Mouse (Mus musculus): ENCODE data around the gene Sec61a2. TPM values are rescaled to one million over a fixed set of nuclear protein-coding genes. Genes with fewer than 3 reads are reported as not detected.
A peak's percentile ranks its signal among the peaks of the same experiment; 100 is the strongest.

The Sec61a2 gene
- polyA plus RNA-seq, 1 experiment from 2014 or later, result 9.5 TPM

DNA sequence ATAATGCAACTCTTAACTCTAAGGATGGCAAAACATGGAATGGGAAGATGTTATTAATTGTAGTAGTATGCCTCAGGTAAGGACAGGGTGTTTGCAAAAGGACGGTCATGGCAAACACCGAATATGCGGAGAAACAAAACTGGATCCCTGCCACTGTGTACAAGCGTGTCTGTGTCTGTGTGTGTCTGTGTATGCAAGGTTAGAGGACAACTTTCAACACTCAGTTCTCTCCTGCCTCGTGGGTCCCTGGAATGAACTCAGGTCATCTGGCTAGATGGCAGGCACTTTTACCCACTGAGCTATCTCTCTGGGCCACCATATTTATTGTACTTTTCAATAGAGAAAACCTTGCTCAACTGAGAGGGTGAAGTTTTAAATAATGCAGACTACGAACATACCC lies 72.8 kb downstream of the Sec61a2 start:
- H3K36me3 ChIP-seq (replicated peaks; ENCODE audit: insufficient read depth, low read length), result peaks cover 25% of the 10 kb centered on the region
- ATAC-seq, result peak; percentile 86
- H3K4me1 ChIP-seq (ENCODE audit: insufficient read depth), result peaks cover 10% of the 10 kb centered on the region

DNA sequence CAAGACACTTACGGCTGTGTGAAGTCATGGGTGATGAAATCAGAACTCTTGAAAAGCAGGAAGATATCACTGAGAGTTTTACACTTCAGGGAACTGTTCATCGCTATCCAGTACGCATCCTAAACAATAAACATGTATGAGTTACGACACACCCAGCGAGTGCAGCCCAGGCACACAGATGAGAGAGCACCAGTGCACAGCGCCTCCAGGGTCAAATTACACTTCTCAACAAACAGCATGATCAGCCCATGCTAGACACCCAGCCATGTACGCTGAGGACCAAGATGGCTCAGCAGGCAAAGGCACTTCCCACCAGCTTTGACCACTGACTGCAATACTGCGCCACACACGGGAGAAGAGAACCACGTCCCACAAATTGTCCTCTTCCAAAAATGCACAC lies 74.0 kb downstream of the Sec61a2 start:
- Histone ChIP-seq H3K9ac (replicated peaks) (no peak overlapping the region), H3K9me3 (ENCODE audit: low read length) (no peaks in the 10 kb centered on the region), H3K4me1 (ENCODE audit: insufficient read depth) (peaks cover 10% of the 10 kb centered on the region), H3K4me2 (ENCODE audit: low read depth, low read length) (no peak overlapping the region), H3K27me3 (ENCODE audit: insufficient read depth, low read length) (no peaks in the 10 kb centered on the region), H3K36me3 (replicated peaks; ENCODE audit: insufficient read depth, low read length) (peaks cover 31% of the 10 kb centered on the region), H3K27ac (ENCODE audit: low read depth) (peak overlapping the region; percentile 62), H3K4me3 (ENCODE audit: low read depth, low read length) (no peak overlapping the region)
- 75% methylated on average over 10 of the region's 10 CpGs for whole genome bisulfite sequencing (ENCODE audit: insufficient replicate concordance)
- DNase-seq (no peak), ATAC-seq (peak; percentile 32; the same call in 1 of the 2 replicates)
- TF ChIP-seq EP300 (IDR thresholded peaks at IDR 0.05; ENCODE audit: low read depth) (no peak), CTCF (IDR thresholded peaks at IDR 0.05; ENCODE audit: low read depth) (no peak)

More for the DNA sequence above, 72.8 kb downstream of the Sec61a2 start:
- Histone ChIP-seq H3K27ac (ENCODE audit: low read depth) (peak overlapping the region; percentile 75), H3K9me3 (ENCODE audit: low read length) (no peaks in the 10 kb centered on the region), H3K4me2 (ENCODE audit: low read depth, low read length) (no peak overlapping the region), H3K9ac (replicated peaks) (no peak overlapping the region), H3K4me3 (ENCODE audit: low read depth, low read length) (no peak overlapping the region), H3K27me3 (ENCODE audit: insufficient read depth, low read length) (no peaks in the 10 kb centered on the region)
- WGBS (ENCODE audit: insufficient replicate concordance), result 81% methylated on average over 6 of the region's 6 CpGs
- TF ChIP-seq CTCF (IDR thresholded peaks at IDR 0.05; ENCODE audit: low read depth) (no peak), EP300 (IDR thresholded peaks at IDR 0.05; ENCODE audit: low read depth) (0 out of 2 replicates have a peak, but pooled peaks have one; percentile 44)
- DNase-seq, result peak; percentile 55

Other genes with a start within 250 kb of the Sec61a2 start
- 2.0 and 2.2 TPM in 2 replicates for gene Camk1d, start 180.9 kb downstream of the Sec61a2 start, polyA plus RNA-seq (2015; fragmentation: Nextera tagmentation; extraction: Ambion mirVana)
- 23.8 and 25.7 TPM in 2 replicates for gene Nudt5, start 50.4 kb downstream of the Sec61a2 start, polyA plus RNA-seq (2015; fragmentation: Nextera tagmentation; extraction: Ambion mirVana)
- gene Cdc123, start 50.3 kb downstream of the Sec61a2 start, polyA plus RNA-seq (2015; fragmentation: Nextera tagmentation; extraction: Ambion mirVana), result 122 and 136 TPM in 2 replicates
- gene Gm13199, start 32.5 kb downstream of the Sec61a2 start, polyA plus RNA-seq (2015; fragmentation: Nextera tagmentation; extraction: Ambion mirVana), result 0.21 and 0.52 TPM in 2 replicates
- 5.3 TPM in 2 replicates for gene Dhtkd1, start 47.4 kb upstream of the Sec61a2 start, polyA plus RNA-seq (2015; fragmentation: Nextera tagmentation; extraction: Ambion mirVana)
- gene Upf2, start 56.0 kb upstream of the Sec61a2 start, polyA plus RNA-seq (2015; fragmentation: Nextera tagmentation; extraction: Ambion mirVana), result 2.8 and 3.3 TPM in 2 replicates
- gene Proser2, start 234.8 kb upstream of the Sec61a2 start, polyA plus RNA-seq (2015; fragmentation: Nextera tagmentation; extraction: Ambion mirVana), result 10.3 and 15.8 TPM in 2 replicates